Mouse (Mus musculus): Measurements from ENCODE around the gene Nfic. TPM values are rescaled to one million over a fixed set of nuclear protein-coding genes. Genes with fewer than 3 reads are reported as not detected.

Nfic gene
- polyA plus RNA-seq, 1 experiment from 2014 or later, result 6.9 TPM

- Histone ChIP-seq H3K36me3 (ENCODE audit: control insufficient read depth, insufficient read depth, low read length) (no peaks in the 10 kb centered on the region), H3K27ac (ENCODE audit: low read depth, low read length) (peak overlapping the region; percentile 67), H3K4me2 (peak overlapping the region; percentile 96), H3K9ac (ENCODE audit: low read length) (peak overlapping the region; percentile 89), H3K4me1 (ENCODE audit: control insufficient read depth, insufficient read depth, low read length) (peaks cover 10% of the 10 kb centered on the region), H3K27me3 (ENCODE audit: control insufficient read depth, insufficient read depth, low read length) (peaks cover 57% of the 10 kb centered on the region), H3K4me3 (ENCODE audit: low read depth, low read length) (peak overlapping the region; percentile 80), H3K9me3 (ENCODE audit: control insufficient read depth, low read length) (no peaks in the 10 kb centered on the region)
- ATAC-seq (ENCODE audit: low FRiP score) (peak; percentile 31), DNase-seq (ENCODE audit: low spot score, missing footprints) (peak; percentile 94)
- WGBS, result under 1% methylated on average over 20 of the region's 20 CpGs
These were observed 25.8 kb downstream of the Nfic start for GRCm38 (mm10) chr10:81429605-81430061.

GRCm38 (mm10) chr10:81429092-81429491 is 26.3 kb downstream of the Nfic start:
- Histone ChIP-seq H3K9me3 (ENCODE audit: control insufficient read depth, low read length) (no peaks in the 10 kb centered on the region), H3K9ac (ENCODE audit: low read length) (no peak overlapping the region), H3K4me2 (0 out of 2 replicates have a peak overlapping the region, but pooled peaks have one; percentile 96), H3K4me3 (ENCODE audit: low read depth, low read length) (no peak overlapping the region), H3K27me3 (ENCODE audit: control insufficient read depth, insufficient read depth, low read length) (peaks cover 62% of the 10 kb centered on the region), H3K27ac (ENCODE audit: low read depth, low read length) (no peak overlapping the region), H3K4me1 (ENCODE audit: control insufficient read depth, insufficient read depth, low read length) (peaks cover 10% of the 10 kb centered on the region), H3K36me3 (ENCODE audit: control insufficient read depth, insufficient read depth, low read length) (no peaks in the 10 kb centered on the region)
- ATAC-seq (ENCODE audit: low FRiP score), result no peak
- no peak for DNase-seq (ENCODE audit: low spot score, missing footprints)
- WGBS, result 18% methylated on average over 2 of the region's 2 CpGs

GRCm38 (mm10) chr10:81428507-81428870 is 26.9 kb downstream of the Nfic start:
- Histone ChIP-seq H3K9ac (ENCODE audit: low read length) (no peak overlapping the region), H3K4me1 (ENCODE audit: control insufficient read depth, insufficient read depth, low read length) (peaks cover 10% of the 10 kb centered on the region), H3K36me3 (ENCODE audit: control insufficient read depth, insufficient read depth, low read length) (no peaks in the 10 kb centered on the region), H3K4me3 (ENCODE audit: low read depth, low read length) (no peak overlapping the region), H3K27ac (ENCODE audit: low read depth, low read length) (no peak overlapping the region), H3K4me2 (no peak overlapping the region), H3K27me3 (ENCODE audit: control insufficient read depth, insufficient read depth, low read length) (peaks cover 64% of the 10 kb centered on the region), H3K9me3 (ENCODE audit: control insufficient read depth, low read length) (no peaks in the 10 kb centered on the region)
- DNase-seq (ENCODE audit: low spot score, missing footprints), result no peak
- ATAC-seq (ENCODE audit: low FRiP score), result no peak
- 85% methylated on average over 7 of the region's 7 CpGs for WGBS

DNA sequence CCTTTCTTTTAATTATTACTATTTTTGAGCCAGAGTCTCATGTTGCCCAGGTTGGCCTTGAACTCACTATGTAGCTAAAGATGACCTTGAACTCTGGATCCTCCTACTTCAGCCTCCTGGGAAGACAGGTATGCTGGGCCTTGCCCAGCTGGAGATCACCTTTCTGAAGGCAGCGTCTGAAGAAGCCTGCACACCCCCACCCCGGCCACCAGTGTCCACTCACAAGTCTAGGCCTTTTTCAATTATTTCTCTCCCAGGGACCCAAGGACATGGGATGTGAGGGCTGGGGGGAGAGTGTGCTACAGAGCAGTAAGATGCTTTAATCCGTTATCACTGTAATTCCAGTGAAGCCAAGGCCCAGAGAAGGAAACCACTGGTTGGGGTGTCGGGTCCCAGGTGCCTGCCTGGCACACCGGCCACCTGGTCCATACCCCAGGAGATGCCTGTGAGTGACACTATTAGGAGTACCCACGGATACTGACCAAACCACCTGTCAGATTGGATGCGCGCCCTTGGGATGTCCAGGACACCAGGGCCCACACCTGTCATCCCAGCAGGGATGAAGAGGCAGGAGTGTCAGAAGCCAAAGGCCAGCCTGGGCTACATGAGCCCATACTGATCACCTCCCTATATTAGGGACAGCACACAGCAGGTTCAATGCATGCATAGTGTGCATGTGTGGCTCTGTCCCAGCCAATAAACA is 27.5 kb downstream of the Nfic start:
- no peaks in the 10 kb centered on the region for H3K9me3 ChIP-seq (ENCODE audit: control insufficient read depth, low read length)
- DNase-seq (ENCODE audit: low spot score, missing footprints) (peak; percentile 79), ATAC-seq (ENCODE audit: low FRiP score) (no peak)
- H3K27ac ChIP-seq (ENCODE audit: low read depth, low read length), result no peak overlapping the region
- peaks cover 10% of the 10 kb centered on the region for H3K4me1 ChIP-seq (ENCODE audit: control insufficient read depth, insufficient read depth, low read length)
- H3K4me2 ChIP-seq, result no peak overlapping the region
- H3K36me3 ChIP-seq (ENCODE audit: control insufficient read depth, insufficient read depth, low read length), result no peaks in the 10 kb centered on the region
- peaks cover 64% of the 10 kb centered on the region for H3K27me3 ChIP-seq (ENCODE audit: control insufficient read depth, insufficient read depth, low read length)
- 73% methylated on average over 8 of the region's 8 CpGs for WGBS
- H3K4me3 ChIP-seq (ENCODE audit: low read depth, low read length), result no peak overlapping the region
- no peak overlapping the region for H3K9ac ChIP-seq (ENCODE audit: low read length)

DNA sequence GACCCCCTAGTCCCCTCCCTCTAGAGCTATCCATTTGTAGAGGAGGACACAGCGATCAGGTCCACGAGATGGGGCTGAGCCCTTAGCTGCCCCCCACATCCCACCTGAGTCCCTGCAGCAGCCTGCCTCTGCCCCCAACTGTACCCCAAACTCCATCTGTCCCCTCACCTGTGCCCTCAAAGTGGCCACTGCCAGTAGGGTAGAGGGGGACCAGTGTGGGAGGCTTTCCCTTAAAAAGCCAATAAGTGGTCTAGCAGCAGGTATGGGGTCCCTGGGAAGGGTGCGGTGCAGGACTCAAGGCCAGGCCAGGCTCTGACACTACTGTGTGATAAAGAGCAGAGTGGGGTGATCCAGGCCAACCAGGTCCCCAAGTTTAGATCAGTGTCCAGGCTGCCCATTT is 28.1 kb downstream of the Nfic start:
- 30% methylated on average over 3 of the region's 3 CpGs for WGBS
- no peak for ATAC-seq (ENCODE audit: low FRiP score)
- DNase-seq (ENCODE audit: low spot score, missing footprints), result peak; percentile 85
- Histone ChIP-seq H3K9ac (ENCODE audit: low read length) (no peak overlapping the region), H3K27ac (ENCODE audit: low read depth, low read length) (no peak overlapping the region), H3K36me3 (ENCODE audit: control insufficient read depth, insufficient read depth, low read length) (no peaks in the 10 kb centered on the region), H3K27me3 (ENCODE audit: control insufficient read depth, insufficient read depth, low read length) (peaks cover 61% of the 10 kb centered on the region), H3K4me3 (ENCODE audit: low read depth, low read length) (no peak overlapping the region), H3K4me2 (0 out of 2 replicates have a peak overlapping the region, but pooled peaks have one; percentile 6), H3K4me1 (ENCODE audit: control insufficient read depth, insufficient read depth, low read length) (peaks cover 10% of the 10 kb centered on the region), H3K9me3 (ENCODE audit: control insufficient read depth, low read length) (no peaks in the 10 kb centered on the region)

DNA sequence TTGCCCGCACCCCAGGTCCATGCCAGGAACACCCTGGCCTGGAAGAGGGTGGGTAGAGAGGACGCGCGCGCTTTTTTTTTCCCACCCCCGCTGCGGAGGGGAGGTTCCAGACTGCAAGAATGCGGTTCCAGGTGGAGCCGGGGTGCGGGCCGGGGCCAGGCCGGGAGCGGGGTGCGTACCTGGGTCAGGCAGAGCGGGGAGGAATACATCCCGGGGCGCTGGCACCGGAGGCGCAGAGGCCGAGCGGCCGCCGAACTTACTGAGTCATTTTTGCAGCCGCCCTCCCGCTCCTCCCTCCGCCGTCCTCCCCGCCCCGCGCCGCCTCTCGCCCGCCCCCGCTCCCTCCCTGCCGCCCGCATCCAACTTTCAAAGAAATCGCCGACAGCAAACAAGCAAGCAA is 28.5 kb downstream of the Nfic start:
- peak overlapping the region; percentile 1; the same call in 1 of the 2 replicates for H3K4me3 ChIP-seq (ENCODE audit: low read depth, low read length)
- H3K9ac ChIP-seq (ENCODE audit: low read length), result 0 out of 2 replicates have a peak overlapping the region, but pooled peaks have one; percentile 7
- H3K9me3 ChIP-seq (ENCODE audit: control insufficient read depth, low read length), result no peaks in the 10 kb centered on the region
- H3K27ac ChIP-seq (ENCODE audit: low read depth, low read length), result no peak overlapping the region
- DNase-seq (ENCODE audit: low spot score, missing footprints), result peak; percentile 86
- peaks cover 59% of the 10 kb centered on the region for H3K27me3 ChIP-seq (ENCODE audit: control insufficient read depth, insufficient read depth, low read length)
- H3K4me2 ChIP-seq, result peak overlapping the region; percentile 29
- no peaks in the 10 kb centered on the region for H3K36me3 ChIP-seq (ENCODE audit: control insufficient read depth, insufficient read depth, low read length)
- peaks cover 10% of the 10 kb centered on the region for H3K4me1 ChIP-seq (ENCODE audit: control insufficient read depth, insufficient read depth, low read length)
- no peak for ATAC-seq (ENCODE audit: low FRiP score)
- under 1% methylated on average over 30 of the region's 38 CpGs for WGBS

- Histone ChIP-seq H3K27ac (ENCODE audit: low read depth, low read length) (no peak overlapping the region), H3K9ac (ENCODE audit: low read length) (no peak overlapping the region), H3K4me3 (ENCODE audit: low read depth, low read length) (peak overlapping the region; percentile 1; the same call in 1 of the 2 replicates), H3K36me3 (ENCODE audit: control insufficient read depth, insufficient read depth, low read length) (no peaks in the 10 kb centered on the region), H3K9me3 (ENCODE audit: control insufficient read depth, low read length) (no peaks in the 10 kb centered on the region), H3K4me1 (ENCODE audit: control insufficient read depth, insufficient read depth, low read length) (peaks cover 10% of the 10 kb centered on the region), H3K4me2 (peak overlapping the region; percentile 32), H3K27me3 (ENCODE audit: control insufficient read depth, insufficient read depth, low read length) (peaks cover 52% of the 10 kb centered on the region)
- WGBS, result 3% methylated on average over 23 of the region's 33 CpGs
- DNase-seq (ENCODE audit: low spot score, missing footprints), result peak; percentile 83
- ATAC-seq (ENCODE audit: low FRiP score), result no peak
These were observed 29.3 kb downstream of the Nfic start for GRCm38 (mm10) chr10:81426081-81426671.

- WGBS, result 26% methylated on average over 10 of the region's 10 CpGs
- no peak overlapping the region for H3K27ac ChIP-seq (ENCODE audit: low read depth, low read length)
- H3K36me3 ChIP-seq (ENCODE audit: control insufficient read depth, insufficient read depth, low read length), result no peaks in the 10 kb centered on the region
- no peaks in the 10 kb centered on the region for H3K9me3 ChIP-seq (ENCODE audit: control insufficient read depth, low read length)
- H3K4me3 ChIP-seq (ENCODE audit: low read depth, low read length), result no peak overlapping the region
- H3K9ac ChIP-seq (ENCODE audit: low read length), result no peak overlapping the region
- H3K4me2 ChIP-seq, result no peak overlapping the region
- peak; percentile 83 for DNase-seq (ENCODE audit: low spot score, missing footprints)
- no peak for ATAC-seq (ENCODE audit: low FRiP score)
- H3K4me1 ChIP-seq (ENCODE audit: control insufficient read depth, insufficient read depth, low read length), result peaks cover 10% of the 10 kb centered on the region
- peaks cover 49% of the 10 kb centered on the region for H3K27me3 ChIP-seq (ENCODE audit: control insufficient read depth, insufficient read depth, low read length)
These were observed 30.1 kb downstream of the Nfic start for GRCm38 (mm10) chr10:81425236-81425850.

All from midbrain, embryonic 11.5 days (tissue).